Mouse (Mus musculus) brain, embryonic 14.5 days (tissue): ENCODE data around the gene Apba2. TPM values are rescaled to one million over a fixed set of nuclear protein-coding genes. Genes with fewer than 3 reads are reported as not detected.

Experiments
- DNase-seq: peaks from one replicate; pipeline ENCODE4 v3.0.0-alpha.2; 2011; ENCODE audit warnings: low read depth
- CTCF ChIP-seq: fragments of 200-500 bp; IDR thresholded peaks from 2 replicates; pipeline ENCODE4 v1.5.1; 2012; ENCODE audit warnings: inconsistent platforms, mild to moderate bottlenecking, moderate library complexity, borderline replicate concordance; ENCODE audit not compliant: insufficient read depth, insufficient read length; ENCODE audit errors: extremely low read depth
- POLR2A ChIP-seq: fragments of 200-500 bp; IDR thresholded peaks from 2 replicates; pipeline ENCODE4 v1.6.1; 2012; ENCODE audit warnings: mild to moderate bottlenecking, inconsistent platforms, borderline replicate concordance; ENCODE audit not compliant: poor library complexity, insufficient read depth, insufficient read length, severe bottlenecking; ENCODE audit errors: extremely low read depth
- polyA plus RNA-seq: library from polyadenylated mRNA; depleted of rRNA; stranded (reverse); fragments of >200 nt; gene quantifications from 2 replicates; pipeline ENCODE4 v1.2.3, GENCODE M21; 2012; rRNA removed

The Apba2 gene
- 152 and 182 TPM in 2 replicates for polyA plus RNA-seq

DNA sequence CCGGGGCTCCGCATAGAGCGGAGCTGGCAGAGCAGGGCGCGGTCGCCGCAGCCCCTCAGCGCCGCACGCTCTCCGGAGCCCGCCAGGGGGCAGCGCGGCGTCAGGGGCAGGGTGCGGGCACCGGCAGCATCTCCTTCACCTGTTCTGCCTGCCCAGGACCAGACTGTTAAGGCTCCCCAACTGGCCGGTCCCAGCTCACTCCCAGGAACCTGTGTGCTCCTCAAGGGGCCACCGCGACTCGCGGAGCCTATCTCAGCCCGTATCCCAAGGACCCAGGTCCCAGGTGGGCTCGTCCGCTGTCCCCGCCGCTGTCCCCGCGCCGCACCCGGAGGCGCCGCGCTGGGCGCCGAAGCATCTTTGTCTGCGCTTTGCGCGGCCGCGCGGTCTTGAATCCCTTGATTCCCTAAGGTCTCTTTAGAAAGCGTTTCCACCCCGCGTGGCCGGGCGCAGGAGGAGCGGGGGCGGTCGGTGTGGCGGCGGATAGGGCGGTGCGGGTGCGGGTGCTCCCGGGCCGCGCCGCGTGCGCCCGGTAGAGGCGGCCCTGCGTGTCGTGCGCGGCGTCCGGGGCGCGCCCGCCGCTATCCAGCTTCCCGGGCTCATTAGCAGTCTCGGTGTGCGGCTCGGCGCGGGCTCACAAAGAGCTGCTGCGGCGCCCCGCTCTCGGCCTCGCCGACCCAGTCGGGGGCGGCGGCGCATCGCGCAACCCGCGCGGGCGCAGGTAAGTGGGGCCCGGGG, at the start of gene Apba2:
Gene Apba2 (plus strand): TSS at position 171 of the 735 bp plus-strand sequence.
- peak; percentile 81 for TF ChIP-seq CTCF
- TF ChIP-seq POLR2A, result peak; percentile 73
- peak; percentile 90 for DNase-seq

DNA sequence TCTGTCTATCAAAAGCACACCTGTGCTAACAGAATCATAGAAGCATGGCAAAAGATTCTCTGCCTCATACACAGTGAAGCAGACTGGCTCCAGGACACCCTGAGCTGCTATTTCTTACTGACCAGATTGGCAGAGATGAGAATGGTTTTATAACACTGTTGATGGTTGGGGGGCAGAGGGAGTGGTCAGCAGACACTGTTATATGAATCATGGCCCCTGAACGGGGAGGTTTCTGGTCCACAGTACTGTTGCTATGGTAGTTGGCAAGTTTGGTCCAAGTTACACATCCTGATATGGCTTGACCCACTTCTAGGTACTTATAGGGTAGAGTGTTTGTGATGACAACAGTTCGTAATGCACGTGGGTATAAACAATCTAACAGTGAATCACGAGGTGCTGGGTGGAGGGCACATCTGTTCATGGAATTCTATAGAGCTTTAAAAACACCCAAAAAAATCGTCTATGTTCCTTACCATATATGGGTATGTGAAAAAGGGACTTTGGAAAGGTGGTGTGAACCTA, 49.6 kb upstream of the Apba2 start:
- no peak for TF ChIP-seq POLR2A
- TF ChIP-seq CTCF, result no peak
- no peak for DNase-seq

DNA sequence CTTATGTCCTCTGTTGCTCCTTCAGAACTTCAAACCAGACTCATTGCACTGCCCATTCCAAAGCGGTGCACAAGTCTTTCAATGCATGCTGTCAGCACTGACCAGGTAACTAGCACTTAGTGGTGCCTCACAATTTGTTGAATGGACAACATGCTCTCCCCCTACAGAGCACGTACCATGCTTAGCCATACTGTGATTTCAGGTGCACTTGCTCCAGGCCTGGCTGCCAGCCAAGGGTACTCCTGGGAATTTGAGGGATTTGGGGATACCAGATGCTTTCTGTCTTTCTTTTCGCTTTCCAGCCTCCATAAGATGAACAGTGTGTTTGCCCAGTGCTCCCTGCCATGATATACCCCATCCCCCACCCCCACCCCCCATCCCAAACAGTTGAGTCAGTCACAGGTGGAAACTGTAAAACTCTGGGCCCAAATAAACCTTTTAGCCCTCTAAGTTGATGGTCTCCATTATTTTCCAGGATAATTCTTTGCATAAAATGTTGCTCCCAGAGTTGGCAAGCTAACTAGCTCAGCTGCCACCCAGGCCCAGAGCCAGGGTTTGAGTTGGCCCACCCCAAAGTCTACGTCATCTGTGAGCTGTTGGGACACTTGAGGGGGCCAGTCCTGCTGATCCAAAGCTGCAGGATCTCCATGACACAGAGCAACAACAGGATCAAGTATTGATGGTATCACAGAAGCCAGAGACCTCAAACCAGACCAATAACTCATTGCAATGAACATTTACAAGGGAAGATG, 48.9 kb upstream of the Apba2 start:
- peak; percentile 73 for DNase-seq
- TF ChIP-seq CTCF (no peak), POLR2A (no peak)

DNA sequence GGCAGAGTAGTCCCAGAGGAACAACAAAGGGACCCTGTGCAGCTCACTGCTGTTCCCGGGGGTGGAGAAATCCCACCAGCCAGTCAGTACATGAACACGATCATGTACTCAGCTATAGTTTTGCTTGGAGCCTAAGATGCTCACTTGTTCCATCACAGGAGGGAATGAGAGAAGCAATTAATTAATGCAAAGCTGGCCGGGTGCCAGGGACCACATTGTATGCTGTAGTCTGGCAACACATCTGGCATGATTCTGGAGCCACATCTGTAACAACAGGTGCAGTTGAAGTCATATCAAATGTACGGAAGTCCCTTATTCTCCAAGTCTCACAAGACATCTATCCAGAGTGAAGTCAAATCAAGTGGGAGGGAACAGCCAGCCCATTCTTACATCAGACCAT, 45.3 kb upstream of the Apba2 start:
- peak; percentile 15 for DNase-seq
- TF ChIP-seq CTCF (no peak), POLR2A (no peak)

DNA sequence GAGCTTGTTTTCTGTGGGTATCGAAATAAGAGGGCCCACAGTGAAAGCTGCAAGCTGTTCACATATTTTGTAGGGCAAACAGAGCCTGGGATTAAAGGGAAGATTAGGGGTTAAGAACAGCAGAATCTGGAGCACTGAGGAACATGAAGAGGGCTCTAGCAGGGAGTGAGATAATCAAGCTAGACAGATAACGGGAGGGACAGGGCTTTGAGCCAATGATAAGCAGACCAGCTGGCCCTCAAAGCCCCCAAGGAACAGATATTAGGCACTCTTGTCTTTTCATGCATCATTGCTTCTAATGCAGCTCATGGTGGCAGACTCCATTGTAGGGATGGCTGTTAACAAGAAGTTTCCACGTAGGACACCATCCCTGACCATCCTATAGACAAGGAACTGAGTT, 44.8 kb upstream of the Apba2 start:
- peak; percentile 30 for DNase-seq
- TF ChIP-seq CTCF (no peak), POLR2A (no peak)

DNA sequence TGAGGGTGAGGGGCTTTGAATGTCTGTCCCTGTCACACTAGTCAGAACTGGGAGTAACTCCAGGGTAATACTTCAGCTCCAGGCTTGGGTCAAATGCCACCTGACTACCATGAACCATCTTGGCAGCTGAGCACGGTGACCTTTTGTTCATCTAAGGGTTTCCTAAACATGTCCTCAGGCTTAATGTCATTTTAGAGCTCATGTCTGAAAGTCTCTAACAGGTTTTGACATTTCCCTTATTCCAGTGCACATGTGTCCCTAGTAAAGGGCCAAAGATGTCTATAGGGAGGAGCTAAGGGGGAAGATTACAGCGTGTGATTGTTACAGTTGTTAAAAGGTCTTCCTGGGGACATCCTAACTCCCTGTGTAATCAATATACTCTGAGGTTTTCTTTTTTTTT, 43.7 kb upstream of the Apba2 start:
- TF ChIP-seq CTCF, result no peak
- TF ChIP-seq POLR2A, result no peak
- no peak for DNase-seq

DNA sequence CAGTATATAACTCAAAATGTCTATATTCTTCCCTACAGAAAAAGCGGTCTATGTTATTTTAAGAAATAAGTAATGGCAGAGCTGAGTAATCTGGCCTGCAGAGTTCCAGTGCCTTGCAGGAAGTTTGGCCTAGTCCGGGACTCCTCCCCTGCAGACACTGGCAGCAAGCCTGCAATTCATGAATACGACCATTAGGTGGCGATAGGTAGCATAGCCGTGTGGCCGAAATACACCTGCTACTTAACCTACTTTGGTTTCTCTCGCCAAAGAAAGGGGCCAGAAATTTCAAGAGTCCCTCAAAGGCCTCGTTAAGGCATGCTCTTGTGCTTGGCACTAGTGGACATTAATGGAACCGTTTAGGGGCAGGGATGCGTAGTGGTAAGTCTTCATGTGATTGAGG, 4.1 kb upstream of the Apba2 start:
- TF ChIP-seq CTCF (peak; percentile 61), POLR2A (no peak)
- no peak for DNase-seq

DNA sequence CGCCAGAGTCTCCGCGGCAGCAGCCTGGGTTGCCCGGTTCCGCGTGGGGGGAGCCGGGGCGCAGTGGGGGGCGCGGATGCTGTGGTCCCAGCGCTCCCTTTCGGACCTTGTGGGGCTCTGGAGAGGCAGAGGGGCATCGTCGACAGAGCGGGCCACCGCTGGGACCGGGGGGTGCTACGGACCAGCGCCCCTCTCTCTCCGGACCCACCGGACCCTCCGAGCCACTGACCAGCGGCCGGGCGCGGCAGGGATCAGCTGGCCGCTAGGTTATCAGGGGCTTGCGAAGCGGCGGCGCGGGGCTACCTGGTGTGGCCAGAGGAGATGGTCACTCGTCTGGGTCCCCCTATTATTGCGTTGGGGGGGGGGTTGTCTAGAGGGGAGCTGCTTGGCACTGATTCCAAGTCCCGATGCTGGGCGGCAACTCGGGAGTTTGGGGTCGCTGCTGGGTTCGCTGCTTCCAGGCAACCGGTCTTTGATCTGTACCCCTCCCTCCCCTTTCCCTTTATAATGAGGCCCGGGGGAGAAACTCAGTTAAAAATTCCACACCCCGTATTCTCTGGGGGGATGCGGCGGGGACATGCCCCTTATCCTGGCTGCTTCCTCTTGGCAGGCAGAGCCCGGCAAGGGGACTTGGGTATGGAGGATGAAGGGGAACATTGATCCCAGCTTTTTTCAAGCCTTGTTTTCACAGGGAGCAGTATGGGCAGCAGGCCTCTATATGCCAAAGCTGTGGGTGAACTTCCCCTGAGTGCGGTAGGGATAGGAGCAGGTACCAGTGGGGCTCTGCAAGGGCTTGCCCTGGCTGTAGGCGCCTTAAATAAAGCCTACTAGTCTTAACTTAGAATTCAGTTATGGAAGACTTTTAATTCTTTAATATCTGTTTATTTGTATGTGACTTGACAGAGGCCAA, 1.0 kb downstream of the Apba2 start:
- no peak for TF ChIP-seq POLR2A
- no peak for TF ChIP-seq CTCF
- DNase-seq, result peak; percentile 73

DNA sequence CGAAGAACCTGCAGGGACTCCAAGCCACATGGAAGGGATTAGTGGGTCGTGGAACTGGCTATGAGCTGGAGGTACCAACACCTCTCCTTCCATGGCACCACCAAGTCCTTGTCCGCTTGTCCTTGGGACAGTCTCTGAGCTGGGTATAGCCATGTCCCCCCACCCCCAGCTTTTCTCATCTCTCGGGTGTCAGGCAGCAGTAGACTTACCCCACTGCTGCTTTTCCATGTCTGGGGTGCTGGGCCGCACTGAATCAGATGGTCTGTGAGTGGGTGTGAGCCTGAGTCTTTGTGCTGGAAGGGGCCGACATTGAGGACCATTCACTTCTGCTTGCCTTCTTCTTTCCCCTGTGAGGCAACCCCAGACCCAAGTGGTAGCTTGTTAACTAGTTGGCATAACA, 2.1 kb downstream of the Apba2 start:
- no peak for DNase-seq
- TF ChIP-seq POLR2A (no peak), CTCF (no peak)

DNA sequence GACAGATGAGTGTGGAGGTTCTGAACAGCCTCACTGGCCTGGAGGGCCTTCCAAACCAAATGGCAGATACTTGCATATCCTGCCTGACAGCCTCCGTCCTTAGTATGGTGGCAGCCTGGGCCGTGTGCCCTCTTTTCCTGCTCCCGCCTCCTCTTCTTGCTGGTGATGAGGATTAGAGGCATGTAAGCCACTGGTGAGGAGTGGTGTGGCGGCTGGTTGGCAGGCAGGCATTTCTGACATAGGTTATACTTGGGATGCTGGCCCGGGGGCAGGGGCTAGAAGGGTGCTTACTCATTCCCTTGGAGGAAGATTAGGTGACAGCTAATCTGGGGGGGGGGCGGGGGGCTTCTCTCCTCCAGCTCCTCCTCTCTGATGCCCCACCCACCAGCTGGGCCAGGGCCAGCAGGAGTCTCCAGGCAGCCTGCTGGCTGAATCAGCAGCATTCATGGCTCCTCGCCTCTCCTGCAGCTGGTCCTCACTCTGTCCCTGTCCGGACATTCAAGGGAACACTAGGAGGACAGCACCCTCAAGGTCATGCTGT, 3.3 kb downstream of the Apba2 start:
- DNase-seq, result peak; percentile 84
- TF ChIP-seq CTCF (no peak), POLR2A (no peak)
